Mouse (Mus musculus) liver, adult 2 months (tissue): ENCODE measurements at regions not wholly inside any gene's neighbourhood (a gene's known extent, or its start where the extent isn't known, plus 50 kb on each side); places are given as distances from the start of the nearest gene placed in this dataset.

ENCODE experiments used
- CTCF ChIP-seq: fragments of 200-500 bp; IDR thresholded peaks from 2 replicates; pipeline ENCODE4 v1.5.1; 2011; ENCODE audit warnings: low read depth, low read length, control low read depth
- POLR2A ChIP-seq: fragments of 200-500 bp; IDR thresholded peaks from 2 replicates; pipeline ENCODE4 v1.6.1; 2011; ENCODE audit warnings: low read length, control low read depth; ENCODE audit not compliant: insufficient read depth; ENCODE audit errors: extremely low read depth

GRCm38 (mm10) chr9:67118880-67119644 lies 69.9 kb upstream of the Tpm1 start:
- TF ChIP-seq CTCF (no peak), POLR2A (no peak)
